Mouse (Mus musculus): ENCODE data around the gene Dnmt3a. TPM values are rescaled to one million over a fixed set of nuclear protein-coding genes. Genes with fewer than 3 reads are reported as not detected.

The Dnmt3a gene
- polyA plus RNA-seq, 1 experiment, result 4.6 TPM

GRCm38 (mm10) chr12:3787041-3787440, 18.8 kb upstream of the Dnmt3a start:
- TF ChIP-seq USF1 (IDR thresholded peaks at IDR 0.05; ENCODE audit: low read depth), result no peak
- TF ChIP-seq FOSL1 (IDR thresholded peaks at IDR 0.05; ENCODE audit: insufficient read depth, low read length, poor library complexity, severe bottlenecking), result no peak
- no peak for TF ChIP-seq CTCF (IDR thresholded peaks at IDR 0.05; ENCODE audit: control insufficient read depth, insufficient read depth, insufficient read length)
- no peak for TF ChIP-seq MYOG (IDR thresholded peaks at IDR 0.05; ENCODE audit: control insufficient read depth, extremely low read depth, insufficient read length)
- no peak for TF ChIP-seq CEBPB (IDR thresholded peaks at IDR 0.05; ENCODE audit: low read depth)
- no peak for TF ChIP-seq MYOD1 (IDR thresholded peaks at IDR 0.05; ENCODE audit: control insufficient read depth, insufficient read length, low read depth)
- no peak for TF ChIP-seq MAX (IDR thresholded peaks at IDR 0.05)
- no peaks in the 10 kb centered on the region for H3K79me2 ChIP-seq (ENCODE audit: control insufficient read depth, insufficient read depth)
- H3K27me3 ChIP-seq (ENCODE audit: control insufficient read depth, insufficient read depth, insufficient read length), result no peaks in the 10 kb centered on the region
- no peak overlapping the region for H3K4me3 ChIP-seq (ENCODE audit: insufficient read depth, poor library complexity, severe bottlenecking)
- H3ac ChIP-seq (ENCODE audit: control insufficient read depth, insufficient read length, low read depth), result no peak overlapping the region
- H3K36me3 ChIP-seq (ENCODE audit: control insufficient read depth, insufficient read depth), result no peaks in the 10 kb centered on the region
- H3K79me3 ChIP-seq (ENCODE audit: low read depth), result no peaks in the 10 kb centered on the region

- Histone ChIP-seq H3K79me2 (ENCODE audit: control insufficient read depth, insufficient read depth) (no peaks in the 10 kb centered on the region), H3K79me3 (ENCODE audit: low read depth) (no peaks in the 10 kb centered on the region), H3K4me3 (ENCODE audit: insufficient read depth, poor library complexity, severe bottlenecking) (no peak overlapping the region), H3ac (ENCODE audit: control insufficient read depth, insufficient read length, low read depth) (no peak overlapping the region), H3K27me3 (ENCODE audit: control insufficient read depth, insufficient read depth, insufficient read length) (no peaks in the 10 kb centered on the region), H3K36me3 (ENCODE audit: control insufficient read depth, insufficient read depth) (no peaks in the 10 kb centered on the region)
- TF ChIP-seq FOSL1 (IDR thresholded peaks at IDR 0.05; ENCODE audit: insufficient read depth, low read length, poor library complexity, severe bottlenecking) (no peak), USF1 (IDR thresholded peaks at IDR 0.05; ENCODE audit: low read depth) (no peak), CTCF (IDR thresholded peaks at IDR 0.05; ENCODE audit: control insufficient read depth, insufficient read depth, insufficient read length) (no peak), MYOG (IDR thresholded peaks at IDR 0.05; ENCODE audit: control insufficient read depth, extremely low read depth, insufficient read length) (no peak), CEBPB (IDR thresholded peaks at IDR 0.05; ENCODE audit: low read depth) (no peak), MYOD1 (IDR thresholded peaks at IDR 0.05; ENCODE audit: control insufficient read depth, insufficient read length, low read depth) (no peak), MAX (IDR thresholded peaks at IDR 0.05) (no peak)
These were observed 18.3 kb upstream of the Dnmt3a start for GRCm38 (mm10) chr12:3787541-3787940.

GRCm38 (mm10) chr12:3788421-3789051, 17.3 kb upstream of the Dnmt3a start:
- Histone ChIP-seq H3K27me3 (ENCODE audit: control insufficient read depth, insufficient read depth, insufficient read length) (no peaks in the 10 kb centered on the region), H3ac (ENCODE audit: control insufficient read depth, insufficient read length, low read depth) (no peak overlapping the region), H3K79me3 (ENCODE audit: low read depth) (no peaks in the 10 kb centered on the region), H3K4me3 (ENCODE audit: insufficient read depth, poor library complexity, severe bottlenecking) (no peak overlapping the region), H3K79me2 (ENCODE audit: control insufficient read depth, insufficient read depth) (no peaks in the 10 kb centered on the region), H3K36me3 (ENCODE audit: control insufficient read depth, insufficient read depth) (no peaks in the 10 kb centered on the region)
- no peak for TF ChIP-seq CEBPB (IDR thresholded peaks at IDR 0.05; ENCODE audit: low read depth)
- TF ChIP-seq MYOG (IDR thresholded peaks at IDR 0.05; ENCODE audit: control insufficient read depth, extremely low read depth, insufficient read length), result no peak
- TF ChIP-seq USF1 (IDR thresholded peaks at IDR 0.05; ENCODE audit: low read depth), result no peak
- TF ChIP-seq CTCF (IDR thresholded peaks at IDR 0.05; ENCODE audit: control insufficient read depth, insufficient read depth, insufficient read length), result no peak

- H3K79me2 ChIP-seq (ENCODE audit: control insufficient read depth, insufficient read depth), result no peaks in the 10 kb centered on the region
- H3K27me3 ChIP-seq (ENCODE audit: control insufficient read depth, insufficient read depth, insufficient read length), result no peaks in the 10 kb centered on the region
- TF ChIP-seq CEBPB (IDR thresholded peaks at IDR 0.05; ENCODE audit: low read depth), result no peak
- no peak for TF ChIP-seq FOSL1 (IDR thresholded peaks at IDR 0.05; ENCODE audit: insufficient read depth, low read length, poor library complexity, severe bottlenecking)
- no peak for TF ChIP-seq MYOD1 (IDR thresholded peaks at IDR 0.05; ENCODE audit: control insufficient read depth, insufficient read length, low read depth)
- no peak for TF ChIP-seq MYOG (IDR thresholded peaks at IDR 0.05; ENCODE audit: control insufficient read depth, extremely low read depth, insufficient read length)
- TF ChIP-seq USF1 (IDR thresholded peaks at IDR 0.05; ENCODE audit: low read depth), result no peak
- TF ChIP-seq MAX (IDR thresholded peaks at IDR 0.05), result no peak
- no peak for TF ChIP-seq CTCF (IDR thresholded peaks at IDR 0.05; ENCODE audit: control insufficient read depth, insufficient read depth, insufficient read length)
- no peaks in the 10 kb centered on the region for H3K36me3 ChIP-seq (ENCODE audit: control insufficient read depth, insufficient read depth)
- no peak overlapping the region for H3ac ChIP-seq (ENCODE audit: control insufficient read depth, insufficient read length, low read depth)
- no peak overlapping the region for H3K4me3 ChIP-seq (ENCODE audit: insufficient read depth, poor library complexity, severe bottlenecking)
- H3K79me3 ChIP-seq (ENCODE audit: low read depth), result no peaks in the 10 kb centered on the region
These were observed 16.1 kb upstream of the Dnmt3a start for GRCm38 (mm10) chr12:3789626-3790185.

GRCm38 (mm10) chr12:3791257-3791656, 14.6 kb upstream of the Dnmt3a start:
- Histone ChIP-seq H3ac (ENCODE audit: control insufficient read depth, insufficient read length, low read depth) (no peak overlapping the region), H3K79me2 (ENCODE audit: control insufficient read depth, insufficient read depth) (no peaks in the 10 kb centered on the region), H3K4me3 (ENCODE audit: insufficient read depth, poor library complexity, severe bottlenecking) (no peak overlapping the region), H3K36me3 (ENCODE audit: control insufficient read depth, insufficient read depth) (no peaks in the 10 kb centered on the region), H3K79me3 (ENCODE audit: low read depth) (no peaks in the 10 kb centered on the region), H3K27me3 (ENCODE audit: control insufficient read depth, insufficient read depth, insufficient read length) (no peaks in the 10 kb centered on the region)
- no peak for TF ChIP-seq MYOG (IDR thresholded peaks at IDR 0.05; ENCODE audit: control insufficient read depth, extremely low read depth, insufficient read length)

GRCm38 (mm10) chr12:3791732-3792131, 14.1 kb upstream of the Dnmt3a start:
- Histone ChIP-seq H3K79me3 (ENCODE audit: low read depth) (no peaks in the 10 kb centered on the region), H3K36me3 (ENCODE audit: control insufficient read depth, insufficient read depth) (no peaks in the 10 kb centered on the region), H3K27me3 (ENCODE audit: control insufficient read depth, insufficient read depth, insufficient read length) (no peaks in the 10 kb centered on the region), H3K79me2 (ENCODE audit: control insufficient read depth, insufficient read depth) (no peaks in the 10 kb centered on the region), H3ac (ENCODE audit: control insufficient read depth, insufficient read length, low read depth) (no peak overlapping the region), H3K4me3 (ENCODE audit: insufficient read depth, poor library complexity, severe bottlenecking) (no peak overlapping the region)
- peak; percentile 89 for TF ChIP-seq CTCF (IDR thresholded peaks at IDR 0.05; ENCODE audit: control insufficient read depth, insufficient read depth, insufficient read length)
- no peak for TF ChIP-seq USF1 (IDR thresholded peaks at IDR 0.05; ENCODE audit: low read depth)

Measured in C2C12 (cell line).